Mouse (Mus musculus) WW6 (cell line): ENCODE results near the gene Il22ra1.
"Not testable (repeated sequence)": the region's sequence is repeated elsewhere in the genome, so short reads cannot be mapped to it uniquely, and the experiment has no call there.

Source experiments
- DNase-seq: peaks from one replicate; pipeline ENCODE4 v3.0.0-alpha.2; 2013; ENCODE audit warnings: low read depth, low spot score

Gene Il22ra1

GRCm38 (mm10) chr4:135727817-135728216, at the start of gene Il22ra1:
Il22ra1 (plus strand) TSS chr4:135728172.
- DNase-seq: no peak

- no peak for DNase-seq
Observed at GRCm38 (mm10) chr4:135679316-135679715, 48.7 kb upstream of the Il22ra1 start.

GRCm38 (mm10) chr4:135681789-135682188, 46.2 kb upstream of the Il22ra1 start:
- no peak for DNase-seq

DNA sequence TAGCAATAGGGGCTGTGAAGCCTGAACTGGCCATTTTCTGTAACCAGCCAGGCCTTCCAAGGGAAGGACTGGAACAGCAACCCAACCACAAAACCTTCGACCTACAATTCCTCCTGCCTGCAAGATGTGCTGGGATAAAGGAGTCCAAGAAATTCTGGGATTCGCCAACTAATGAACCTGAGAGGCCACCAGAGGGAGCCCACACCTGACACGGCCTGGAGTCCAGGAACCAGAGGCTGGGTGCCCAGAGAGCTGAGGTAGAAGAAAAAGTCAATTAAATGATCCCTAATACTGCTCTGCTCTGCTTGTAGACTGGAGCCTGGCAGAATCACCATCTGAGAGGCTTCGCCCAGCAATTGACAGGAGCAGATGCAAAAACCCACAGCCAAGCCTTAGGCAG, 44.4 kb upstream of the Il22ra1 start:
- DNase-seq: no peak

- DNase-seq: no peak
Observed at GRCm38 (mm10) chr4:135684731-135685130, 43.2 kb upstream of the Il22ra1 start.

- no peak for DNase-seq
Observed at GRCm38 (mm10) chr4:135685906-135686567, 41.9 kb upstream of the Il22ra1 start, which contains the start of gene Ifnlr1. Ifnlr1 (plus strand) TSS chr4:135686287.

- no peak for DNase-seq
Observed at GRCm38 (mm10) chr4:135686568-135686953, 41.4 kb upstream of the Il22ra1 start.

DNA sequence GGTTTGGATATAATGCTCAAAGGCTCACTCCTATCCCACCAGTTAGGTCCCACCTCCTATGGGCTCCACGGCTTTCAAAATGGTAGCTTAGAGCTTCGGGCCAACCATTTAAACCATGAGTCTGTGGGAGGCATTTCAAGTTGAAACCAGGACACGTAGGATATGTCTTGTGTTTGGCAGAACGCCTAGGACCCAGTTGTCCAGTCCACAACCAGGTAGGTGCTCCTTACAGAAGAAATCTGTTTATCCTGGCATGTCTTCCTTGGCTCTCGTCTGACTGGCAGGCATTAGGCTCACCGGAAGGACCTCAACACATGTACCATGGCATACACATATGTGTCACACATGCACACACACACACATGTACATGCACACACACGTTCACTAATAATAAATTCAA, 38.2 kb upstream of the Il22ra1 start:
- no peak for DNase-seq

- DNase-seq: no peak
Observed at GRCm38 (mm10) chr4:135690241-135690640, 37.7 kb upstream of the Il22ra1 start.

GRCm38 (mm10) chr4:135692916-135693315, 35.1 kb upstream of the Il22ra1 start:
- no peak for DNase-seq

- DNase-seq: no peak
Observed at GRCm38 (mm10) chr4:135698498-135698897, 29.5 kb upstream of the Il22ra1 start.

- no peak for DNase-seq
Observed at GRCm38 (mm10) chr4:135703497-135703896, 24.5 kb upstream of the Il22ra1 start.

GRCm38 (mm10) chr4:135704016-135704415, 24.0 kb upstream of the Il22ra1 start:
- no peak for DNase-seq

DNA sequence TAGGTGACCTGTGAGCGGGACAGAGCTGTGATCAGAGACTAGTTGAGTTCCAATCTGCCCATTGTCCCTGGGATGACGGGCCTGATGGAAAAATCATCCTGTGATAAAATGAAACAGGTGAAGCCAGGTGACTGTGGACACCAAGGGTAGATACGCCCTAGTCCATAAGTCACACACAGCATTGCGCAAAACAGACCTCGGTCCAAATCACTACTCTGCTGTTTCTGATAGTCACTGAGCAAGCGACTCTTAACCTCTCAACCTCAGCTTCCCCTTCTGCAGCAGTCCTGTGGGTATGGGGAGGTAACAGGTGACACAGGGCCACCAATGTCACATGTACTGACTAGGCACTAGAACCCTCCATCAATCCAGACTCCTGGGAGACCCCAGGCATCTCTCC, 21.9 kb upstream of the Il22ra1 start:
- DNase-seq: no peak

- DNase-seq: no peak
Observed at GRCm38 (mm10) chr4:135709072-135709564, 18.9 kb upstream of the Il22ra1 start.

- DNase-seq: no peak
Observed at GRCm38 (mm10) chr4:135709621-135710020, 18.4 kb upstream of the Il22ra1 start.

DNA sequence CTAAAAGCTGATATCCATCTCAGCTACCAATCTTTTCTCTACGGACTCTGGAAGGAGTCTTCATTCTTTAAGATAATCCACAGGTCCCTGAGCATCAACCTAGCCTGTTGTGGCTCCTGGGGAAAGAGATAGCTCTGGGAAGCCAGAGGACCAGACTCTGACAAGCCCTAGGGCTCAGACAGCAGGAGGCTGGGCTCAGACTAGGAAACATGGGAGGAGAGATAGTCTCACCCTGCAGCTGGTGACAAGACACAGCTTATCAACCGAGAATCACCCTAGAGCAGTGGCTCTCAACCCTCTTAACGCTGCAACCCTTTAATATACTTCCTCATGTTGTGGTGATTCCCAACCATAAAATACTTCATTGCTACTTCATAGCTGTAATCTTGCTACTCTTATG, 17.6 kb upstream of the Il22ra1 start:
- no peak for DNase-seq

GRCm38 (mm10) chr4:135714776-135715175, 13.2 kb upstream of the Il22ra1 start:
- no peak for DNase-seq

DNA sequence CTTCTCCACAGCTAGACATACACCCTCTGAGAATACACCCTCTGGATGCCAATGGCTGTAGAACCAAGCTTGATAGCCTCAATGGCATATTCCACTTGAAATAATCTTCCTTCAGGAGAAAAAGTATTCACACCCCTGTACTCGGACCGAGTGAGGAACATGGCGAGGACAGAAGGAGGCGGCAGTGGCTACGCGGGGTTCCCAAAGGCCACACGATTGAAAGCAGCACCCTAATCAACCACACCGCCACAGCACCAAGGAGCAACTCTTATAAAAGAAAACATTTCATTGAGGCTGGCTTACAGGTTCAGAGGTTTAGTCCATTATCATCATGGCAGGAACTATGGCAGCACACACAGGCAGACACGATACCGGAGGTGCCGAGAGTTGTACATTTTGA, 11.5 kb upstream of the Il22ra1 start:
- DNase-seq: not testable (repeated sequence)

- no peak for DNase-seq
Observed at GRCm38 (mm10) chr4:135722540-135723290, 5.3 kb upstream of the Il22ra1 start.

DNA sequence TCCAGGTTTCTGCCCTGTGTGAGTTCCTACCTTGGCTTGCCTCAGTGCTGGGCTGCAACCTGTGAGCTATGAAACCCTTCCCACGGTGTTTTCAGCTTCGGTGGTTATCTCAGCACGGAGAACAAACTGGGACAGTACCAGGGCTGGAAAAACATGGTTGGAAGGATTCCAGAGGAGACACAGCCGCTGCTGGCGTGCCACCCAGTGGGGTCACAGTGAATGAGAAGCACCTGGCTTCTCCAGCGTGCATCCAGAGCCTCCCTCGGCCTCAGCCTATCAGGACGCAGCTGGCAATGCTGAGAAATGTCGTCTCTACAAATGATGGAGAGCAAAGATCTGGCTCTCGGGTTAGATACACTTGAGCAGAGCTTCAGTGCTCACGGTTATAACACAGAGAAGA, 1.6 kb upstream of the Il22ra1 start:
- DNase-seq: no peak

- no peak for DNase-seq
Observed at GRCm38 (mm10) chr4:135730204-135730603, 2.2 kb downstream of the Il22ra1 start.

- DNase-seq: no peak
Observed at GRCm38 (mm10) chr4:135730951-135731350, 3.0 kb downstream of the Il22ra1 start.
